Mouse (Mus musculus) liver, adult 2 months (tissue): ENCODE data around the gene Mybphl. TPM values are rescaled to one million over a fixed set of nuclear protein-coding genes. Genes with fewer than 3 reads are reported as not detected.

Source experiments
- DNase-seq: peaks from one replicate; pipeline ENCODE4 v3.0.0-alpha.2; 2011; ENCODE audit warnings: low read depth, low spot score; ENCODE audit errors: extremely low read depth
- H3K27ac ChIP-seq: fragments of 200-500 bp; replicated peaks from 2 replicates; pipeline ENCODE4 v1.5.1; 2012; ENCODE audit warnings: low read depth, mild to moderate bottlenecking, control low read depth, inconsistent platforms, low read length; ENCODE audit not compliant: insufficient read depth
- H3K27me3 ChIP-seq: fragments of 200-500 bp; 2 replicates; pipeline ENCODE4 v1.6.1; 2012; ENCODE audit warnings: mild to moderate bottlenecking, moderate library complexity, low read length, inconsistent platforms; ENCODE audit not compliant: control insufficient read depth, insufficient read depth
- H3K36me3 ChIP-seq: fragments of 200-500 bp; 2 replicates; pipeline ENCODE4 v1.6.1; 2012; ENCODE audit warnings: low read length, inconsistent platforms; ENCODE audit not compliant: control insufficient read depth, insufficient read depth
- H3K4me1 ChIP-seq: fragments of 200-500 bp; 2 replicates; pipeline ENCODE4 v1.6.1; 2011; ENCODE audit warnings: low read length; ENCODE audit not compliant: control insufficient read depth, insufficient read depth
- H3K4me3 ChIP-seq: fragments of 200-500 bp; 2 replicates; pipeline ENCODE4 v1.5.1; 2011; ENCODE audit warnings: low read depth, mild to moderate bottlenecking, control low read depth, low read length, moderate library complexity; ENCODE audit not compliant: insufficient read depth
- H3K79me2 ChIP-seq: fragments of 200-500 bp; 2 replicates; pipeline ENCODE4 v1.6.1; 2012; ENCODE audit warnings: inconsistent platforms, mild to moderate bottlenecking, low read length, moderate library complexity; ENCODE audit not compliant: control insufficient read depth, insufficient read depth
- H3K9ac ChIP-seq: fragments of 200-500 bp; 2 replicates; pipeline ENCODE4 v1.6.1; 2012; ENCODE audit warnings: low read depth, mild to moderate bottlenecking, control low read depth, inconsistent platforms, low read length
- CTCF ChIP-seq: fragments of 200-500 bp; IDR thresholded peaks from 2 replicates; pipeline ENCODE4 v1.5.1; 2011; ENCODE audit warnings: low read depth, low read length, control low read depth
- POLR2A ChIP-seq: fragments of 200-500 bp; IDR thresholded peaks from 2 replicates; pipeline ENCODE4 v1.6.1; 2011; ENCODE audit warnings: low read length, control low read depth; ENCODE audit not compliant: insufficient read depth; ENCODE audit errors: extremely low read depth
- WGBS: fragments of 180-500 bp; shearing (Covaris S2); methylation state at CpG from one replicate; pipeline ENCODE4 v1.1.7; 2018; 5-methylcytosine and 5-hydroxymethylcytosine counted together
- polyA plus RNA-seq: library from polyadenylated mRNA; depleted of rRNA; stranded (reverse); fragments of >200 nt; gene quantifications from 2 replicates; pipeline ENCODE4 v1.2.3, GENCODE M21; 2012
- total RNA-seq: library from RNA; depleted of rRNA; stranded (reverse); fragments of >200 nt; gene quantifications from 2 replicates; pipeline ENCODE4 v1.2.3, GENCODE M21; 2014

The Mybphl gene
- total and polyA plus RNA-seq, 2 experiments: not detected

GRCm38 (mm10) chr3:108325521-108325920 is 39.2 kb upstream of the Mybphl start:
- no peak for DNase-seq
- Histone ChIP-seq H3K79me2 (no peaks in the 10 kb centered on the region), H3K9ac (no peak overlapping the region), H3K4me3 (no peak overlapping the region), H3K27me3 (no peaks in the 10 kb centered on the region), H3K4me1 (no peaks in the 10 kb centered on the region), H3K27ac (no peak overlapping the region), H3K36me3 (peaks cover 7% of the 10 kb centered on the region; the same call in 1 of the 2 replicates)
- 84% methylated on average over 9 of the region's 9 CpGs for WGBS
- TF ChIP-seq CTCF (no peak), POLR2A (no peak)

- Histone ChIP-seq H3K36me3 (peaks cover 7% of the 10 kb centered on the region; the same call in 1 of the 2 replicates), H3K27ac (no peak overlapping the region), H3K79me2 (no peaks in the 10 kb centered on the region), H3K4me1 (no peaks in the 10 kb centered on the region), H3K9ac (no peak overlapping the region), H3K4me3 (no peak overlapping the region), H3K27me3 (no peaks in the 10 kb centered on the region)
- DNase-seq: no peak
- 91% methylated on average over 8 of the region's 8 CpGs for WGBS
- TF ChIP-seq CTCF (no peak), POLR2A (no peak)
These were observed 37.4 kb upstream of the Mybphl start for GRCm38 (mm10) chr3:108327275-108327674.

GRCm38 (mm10) chr3:108327916-108328315 is 36.8 kb upstream of the Mybphl start:
- 64% methylated on average over 3 of the region's 3 CpGs for WGBS
- Histone ChIP-seq H3K36me3 (peaks cover 7% of the 10 kb centered on the region; the same call in 1 of the 2 replicates), H3K79me2 (no peaks in the 10 kb centered on the region), H3K27ac (no peak overlapping the region), H3K4me1 (no peaks in the 10 kb centered on the region), H3K4me3 (no peak overlapping the region), H3K9ac (no peak overlapping the region), H3K27me3 (no peaks in the 10 kb centered on the region)
- no peak for DNase-seq
- TF ChIP-seq CTCF (no peak), POLR2A (no peak)

GRCm38 (mm10) chr3:108328441-108328841 is 36.3 kb upstream of the Mybphl start:
- Histone ChIP-seq H3K4me1 (no peaks in the 10 kb centered on the region), H3K36me3 (peaks cover 7% of the 10 kb centered on the region; the same call in 1 of the 2 replicates), H3K27me3 (no peaks in the 10 kb centered on the region), H3K4me3 (peak overlapping the region; percentile 8; the same call in 1 of the 2 replicates), H3K9ac (no peak overlapping the region), H3K79me2 (no peaks in the 10 kb centered on the region), H3K27ac (no peak overlapping the region)
- TF ChIP-seq POLR2A (no peak), CTCF (no peak)
- DNase-seq: no peak
- 82% methylated on average over 9 of the region's 9 CpGs for WGBS

DNA sequence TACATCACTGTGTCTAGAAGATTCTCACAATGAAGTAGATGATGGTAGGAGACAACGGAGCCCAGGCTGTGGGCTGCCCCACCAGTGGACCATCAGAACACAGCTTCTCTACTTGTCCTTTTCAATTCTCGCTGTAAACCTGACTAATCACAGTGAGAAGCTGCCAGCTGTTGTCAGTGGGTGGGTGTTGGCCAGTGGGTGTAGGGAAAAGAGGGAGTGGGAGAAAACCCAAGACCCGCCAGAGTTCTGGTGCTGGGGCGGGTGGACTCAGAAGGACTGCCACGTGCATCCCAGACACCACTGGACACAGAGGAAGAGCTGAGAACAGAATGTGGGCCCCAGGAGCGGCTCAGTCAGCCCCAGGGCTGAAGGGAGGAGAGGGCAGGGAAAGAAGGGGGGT is 33.9 kb upstream of the Mybphl start:
- no peak overlapping the region for H3K9ac ChIP-seq
- 96% methylated on average over 6 of the region's 6 CpGs for WGBS
- DNase-seq: no peak
- TF ChIP-seq POLR2A: no peak
- no peak for TF ChIP-seq CTCF
- no peak overlapping the region for H3K27ac ChIP-seq
- H3K4me1 ChIP-seq: no peaks in the 10 kb centered on the region
- H3K79me2 ChIP-seq: no peaks in the 10 kb centered on the region
- H3K27me3 ChIP-seq: no peaks in the 10 kb centered on the region
- H3K4me3 ChIP-seq: no peak overlapping the region
- peaks cover 5% of the 10 kb centered on the region; the same call in 1 of the 2 replicates for H3K36me3 ChIP-seq

DNA sequence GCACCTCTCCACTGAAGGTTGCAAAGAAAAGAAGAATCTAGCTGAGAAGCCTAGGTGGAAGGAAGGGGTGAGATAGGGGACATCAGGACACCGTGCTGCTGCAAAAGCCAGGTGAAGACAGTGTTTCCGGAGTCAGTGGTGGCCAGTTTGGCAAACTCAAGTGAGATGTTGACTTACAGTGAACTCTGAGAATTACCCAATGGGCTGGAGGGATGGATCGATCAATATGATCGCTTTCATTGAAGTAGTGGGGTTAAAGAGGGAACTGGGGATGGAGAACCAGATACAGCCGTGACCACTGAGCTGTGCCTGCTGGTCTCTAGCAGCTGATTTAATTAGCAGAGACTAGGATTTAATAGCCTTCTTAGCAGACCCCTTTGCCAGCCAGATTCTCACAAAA is 27.8 kb upstream of the Mybphl start:
- peak; percentile 84 for DNase-seq
- no peaks in the 10 kb centered on the region for H3K79me2 ChIP-seq
- peaks cover 15% of the 10 kb centered on the region; the same call in 1 of the 2 replicates for H3K36me3 ChIP-seq
- no peak overlapping the region for H3K4me3 ChIP-seq
- TF ChIP-seq POLR2A: no peak
- TF ChIP-seq CTCF: no peak
- H3K27me3 ChIP-seq: no peaks in the 10 kb centered on the region
- no peak overlapping the region for H3K9ac ChIP-seq
- H3K27ac ChIP-seq: no peak overlapping the region
- H3K4me1 ChIP-seq: no peaks in the 10 kb centered on the region; the same call in 1 of the 2 replicates
- 34% methylated on average over 5 of the region's 5 CpGs for WGBS
